ENCODE assay signal across 18 mouse cellular contexts in genomic region chr1:23520113-23520512, GRCm38 (mm10).
"Had no signal": no experiment of that assay in that cellular context is flagged by ENCODE, and none has a peak within 500 bp of the region (broad histone marks: within the 10 kb centered on the region; RNA-seq: fewer than 3 reads in every experiment).

No protein-coding gene starts in this region.

- H3K36me3 ChIP-seq: kidney, embryonic 15.5 days; liver, embryonic 13.5 days; neural tube, embryonic 12.5 days; stomach, embryonic 15.5 days had no signal

- H3K9ac ChIP-seq: kidney, embryonic 15.5 days; liver, embryonic 13.5 days; neural tube, embryonic 12.5 days; stomach, embryonic 15.5 days had no signal

- H3K4me3 ChIP-seq: kidney, embryonic 15.5 days; left cerebral cortex, adult 2 months; liver, embryonic 13.5 days; neural tube, embryonic 12.5 days; stomach, embryonic 15.5 days had no signal

- H3K9me3 ChIP-seq: kidney, embryonic 15.5 days; liver, embryonic 13.5 days; neural tube, embryonic 12.5 days; stomach, embryonic 15.5 days had no signal

- H3K27ac ChIP-seq: kidney, embryonic 15.5 days; left cerebral cortex, adult 2 months; liver, embryonic 13.5 days; neural tube, embryonic 12.5 days; stomach, embryonic 15.5 days had no signal

- H3K4me2 ChIP-seq: kidney, embryonic 15.5 days; liver, embryonic 13.5 days; midbrain, embryonic 11.5 days; neural tube, embryonic 12.5 days; stomach, embryonic 15.5 days had no signal

- H3K27me3 ChIP-seq: kidney, embryonic 15.5 days; liver, embryonic 13.5 days; neural tube, embryonic 12.5 days; stomach, embryonic 15.5 days had no signal

- H3K4me1 ChIP-seq: kidney, embryonic 15.5 days; liver, embryonic 13.5 days; neural tube, embryonic 12.5 days; stomach, embryonic 15.5 days had no signal

- DNase-seq: kidney, adult 2 months; kidney, postnatal 10 days; kidney, postnatal 36 days; layer of hippocampus, postnatal 36 days; liver, embryonic 13.5 days; lung, adult 2 months; lung, postnatal 14 days; lung, postnatal 4 days; midbrain, embryonic 14.5 days; retina, postnatal 1 day; right cerebral cortex, postnatal 25 days; spleen, adult 18-20 months; thymus, postnatal 25 days had no signal
